Mouse (Mus musculus): ENCODE results near the gene Tchp. TPM values are rescaled to one million over a fixed set of nuclear protein-coding genes. Genes with fewer than 3 reads are reported as not detected.
A peak's percentile ranks its signal among the peaks of the same experiment; 100 is the strongest.

The Tchp gene
- polyA plus RNA-seq, 1 experiment from 2014 or later, result 14.8 TPM

DNA sequence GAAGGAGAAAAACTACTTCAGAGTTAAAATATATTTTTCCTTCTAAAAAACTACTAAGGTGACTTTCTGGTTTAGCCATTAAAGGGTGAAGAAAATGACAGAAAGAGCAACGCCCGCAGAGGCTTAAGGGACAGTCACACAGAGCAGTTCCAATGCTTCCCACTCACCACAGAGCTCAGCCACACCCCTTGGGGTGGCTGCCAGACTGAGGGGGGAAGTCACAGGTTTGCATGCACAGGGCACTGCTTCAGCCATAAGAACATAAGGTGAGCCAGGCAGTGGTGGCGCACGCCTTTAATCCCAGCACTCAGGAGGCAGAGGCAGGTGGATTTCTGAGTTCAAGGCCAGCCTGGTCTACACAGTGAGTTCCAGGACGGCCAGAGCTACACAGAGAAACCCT is 38.0 kb downstream of the Tchp start:
- no peak for ATAC-seq (replicated peaks)
- no peak overlapping the region for H3K4me3 ChIP-seq
- H3K9me3 ChIP-seq, result no peaks in the 10 kb centered on the region
- peaks cover 17% of the 10 kb centered on the region for H3K4me1 ChIP-seq
- H3K27ac ChIP-seq (replicated peaks), result no peak overlapping the region
- H3K9ac ChIP-seq (replicated peaks), result no peak overlapping the region
- 92% methylated on average over 5 of the region's 5 CpGs for WGBS
- no peaks in the 10 kb centered on the region for H3K27me3 ChIP-seq
- peaks cover 77% of the 10 kb centered on the region for H3K36me3 ChIP-seq
- no peak overlapping the region for H3K4me2 ChIP-seq (replicated peaks)

DNA sequence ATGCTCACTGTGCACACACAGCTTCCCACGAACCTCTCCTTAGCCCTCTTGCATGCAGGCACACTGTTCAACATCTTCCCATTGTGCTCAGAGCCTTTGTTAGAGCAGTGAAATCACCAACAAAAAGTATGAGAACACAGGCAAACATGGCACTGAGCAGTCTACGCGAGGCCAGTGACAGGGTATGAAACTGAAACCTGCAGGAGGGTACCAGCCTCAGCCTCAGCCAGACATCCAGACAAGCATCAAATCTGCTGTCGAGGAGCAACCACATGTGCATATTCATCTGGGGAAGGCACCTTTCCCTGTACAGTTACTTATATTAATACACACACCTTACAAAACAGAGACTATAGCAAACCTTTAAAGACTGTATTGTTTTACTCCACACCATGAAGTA is 39.3 kb downstream of the Tchp start:
- H3K4me1 ChIP-seq, result peaks cover 17% of the 10 kb centered on the region
- peaks cover 73% of the 10 kb centered on the region for H3K36me3 ChIP-seq
- no peaks in the 10 kb centered on the region for H3K27me3 ChIP-seq
- no peaks in the 10 kb centered on the region for H3K9me3 ChIP-seq
- H3K27ac ChIP-seq (replicated peaks), result no peak overlapping the region
- 89% methylated on average over 4 of the region's 4 CpGs for WGBS
- no peak for ATAC-seq (replicated peaks)
- H3K9ac ChIP-seq (replicated peaks), result no peak overlapping the region
- no peak overlapping the region for H3K4me2 ChIP-seq (replicated peaks)
- H3K4me3 ChIP-seq, result no peak overlapping the region

DNA sequence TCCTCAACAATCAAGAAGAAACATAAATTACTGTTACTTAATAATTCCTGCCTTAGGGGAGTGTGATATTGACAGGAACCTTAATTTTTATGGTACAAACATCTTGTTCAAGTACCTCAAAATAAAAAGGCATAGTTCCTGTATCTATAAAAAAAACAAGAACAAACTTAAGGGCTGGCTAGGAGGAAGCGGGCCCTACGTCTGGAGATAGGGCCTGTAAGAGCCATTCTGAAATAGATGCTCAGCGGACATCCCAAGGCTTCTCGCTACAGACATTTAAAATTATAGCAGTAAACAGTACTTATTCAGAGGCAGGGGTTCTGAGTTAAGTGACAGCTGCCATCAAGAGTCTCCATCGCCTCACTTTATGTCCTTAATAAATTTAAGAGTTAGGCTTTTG is 40.0 kb downstream of the Tchp start:
- peaks cover 73% of the 10 kb centered on the region for H3K36me3 ChIP-seq
- 95% methylated on average over 5 of the region's 5 CpGs for WGBS
- H3K4me3 ChIP-seq, result no peak overlapping the region
- H3K27me3 ChIP-seq, result no peaks in the 10 kb centered on the region
- no peak overlapping the region for H3K4me2 ChIP-seq (replicated peaks)
- peaks cover 14% of the 10 kb centered on the region for H3K4me1 ChIP-seq
- no peak for ATAC-seq (replicated peaks)
- no peak overlapping the region for H3K27ac ChIP-seq (replicated peaks)
- H3K9me3 ChIP-seq, result no peaks in the 10 kb centered on the region
- H3K9ac ChIP-seq (replicated peaks), result no peak overlapping the region

DNA sequence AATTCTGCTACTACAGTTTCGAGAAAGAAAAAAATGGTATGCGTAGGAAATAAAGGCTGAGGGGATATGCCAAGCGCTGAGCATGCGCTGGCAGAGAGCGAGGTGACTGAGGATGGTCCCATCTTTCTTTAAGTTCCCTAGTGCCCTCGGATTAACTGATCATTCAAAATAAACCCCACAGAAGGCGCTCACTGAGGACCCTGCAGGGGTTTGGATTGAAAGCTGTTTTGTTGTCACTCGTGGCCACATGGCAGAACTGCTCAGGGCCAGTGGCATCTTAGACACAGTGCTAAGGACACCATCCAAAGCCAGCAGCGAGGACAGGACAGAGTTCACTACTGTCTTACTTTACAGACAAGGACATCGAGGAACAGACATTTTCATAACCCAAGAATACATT is 42.8 kb downstream of the Tchp start:
- Histone ChIP-seq H3K36me3 (peaks cover 65% of the 10 kb centered on the region), H3K9ac (replicated peaks) (no peak overlapping the region), H3K4me1 (no peaks in the 10 kb centered on the region), H3K27me3 (no peaks in the 10 kb centered on the region), H3K4me2 (replicated peaks) (no peak overlapping the region), H3K4me3 (no peak overlapping the region), H3K27ac (replicated peaks) (no peak overlapping the region), H3K9me3 (no peaks in the 10 kb centered on the region)
- WGBS, result 81% methylated on average over 10 of the region's 10 CpGs
- ATAC-seq (replicated peaks), result no peak

- no peak overlapping the region for H3K4me2 ChIP-seq (replicated peaks)
- peaks cover 57% of the 10 kb centered on the region for H3K36me3 ChIP-seq
- no peaks in the 10 kb centered on the region for H3K4me1 ChIP-seq
- H3K27me3 ChIP-seq, result no peaks in the 10 kb centered on the region
- H3K27ac ChIP-seq (replicated peaks), result no peak overlapping the region
- no peaks in the 10 kb centered on the region for H3K9me3 ChIP-seq
- WGBS, result 94% methylated on average over 10 of the region's 10 CpGs
- H3K9ac ChIP-seq (replicated peaks), result no peak overlapping the region
- ATAC-seq (replicated peaks), result no peak
- H3K4me3 ChIP-seq, result no peak overlapping the region
Measured at GRCm38 (mm10) chr5:114752397-114752796, 44.8 kb downstream of the Tchp start.

- Histone ChIP-seq H3K4me1 (no peaks in the 10 kb centered on the region), H3K27ac (replicated peaks) (peak overlapping the region; percentile 39; the same call in 1 of the 2 replicates), H3K4me2 (replicated peaks) (no peak overlapping the region), H3K9me3 (no peaks in the 10 kb centered on the region), H3K36me3 (peaks cover 48% of the 10 kb centered on the region), H3K27me3 (no peaks in the 10 kb centered on the region), H3K4me3 (no peak overlapping the region), H3K9ac (replicated peaks) (no peak overlapping the region)
- peak; percentile 76; the same call in 1 of the 2 replicates for ATAC-seq (replicated peaks)
- 74% methylated on average over 12 of the region's 12 CpGs for WGBS
Measured at GRCm38 (mm10) chr5:114753384-114753783, 45.8 kb downstream of the Tchp start.

- H3K36me3 ChIP-seq, result peaks cover 60% of the 10 kb centered on the region
- H3K4me1 ChIP-seq, result no peaks in the 10 kb centered on the region
- H3K27ac ChIP-seq (replicated peaks), result no peak overlapping the region
- no peak overlapping the region for H3K4me3 ChIP-seq
- no peaks in the 10 kb centered on the region for H3K27me3 ChIP-seq
- 91% methylated on average over 5 of the region's 5 CpGs for WGBS
- no peaks in the 10 kb centered on the region for H3K9me3 ChIP-seq
- no peak overlapping the region for H3K4me2 ChIP-seq (replicated peaks)
- H3K9ac ChIP-seq (replicated peaks), result no peak overlapping the region
- ATAC-seq (replicated peaks), result no peak
Measured at GRCm38 (mm10) chr5:114759536-114760090, 52.1 kb downstream of the Tchp start.

GRCm38 (mm10) chr5:114761980-114762379 is 54.4 kb downstream of the Tchp start:
- Histone ChIP-seq H3K9ac (replicated peaks) (no peak overlapping the region), H3K27me3 (no peaks in the 10 kb centered on the region), H3K4me1 (no peaks in the 10 kb centered on the region), H3K4me2 (replicated peaks) (no peak overlapping the region), H3K4me3 (no peak overlapping the region), H3K36me3 (peaks cover 62% of the 10 kb centered on the region), H3K9me3 (no peaks in the 10 kb centered on the region), H3K27ac (replicated peaks) (no peak overlapping the region)
- no peak for ATAC-seq (replicated peaks)
- WGBS, result 90% methylated on average over 8 of the region's 8 CpGs

DNA sequence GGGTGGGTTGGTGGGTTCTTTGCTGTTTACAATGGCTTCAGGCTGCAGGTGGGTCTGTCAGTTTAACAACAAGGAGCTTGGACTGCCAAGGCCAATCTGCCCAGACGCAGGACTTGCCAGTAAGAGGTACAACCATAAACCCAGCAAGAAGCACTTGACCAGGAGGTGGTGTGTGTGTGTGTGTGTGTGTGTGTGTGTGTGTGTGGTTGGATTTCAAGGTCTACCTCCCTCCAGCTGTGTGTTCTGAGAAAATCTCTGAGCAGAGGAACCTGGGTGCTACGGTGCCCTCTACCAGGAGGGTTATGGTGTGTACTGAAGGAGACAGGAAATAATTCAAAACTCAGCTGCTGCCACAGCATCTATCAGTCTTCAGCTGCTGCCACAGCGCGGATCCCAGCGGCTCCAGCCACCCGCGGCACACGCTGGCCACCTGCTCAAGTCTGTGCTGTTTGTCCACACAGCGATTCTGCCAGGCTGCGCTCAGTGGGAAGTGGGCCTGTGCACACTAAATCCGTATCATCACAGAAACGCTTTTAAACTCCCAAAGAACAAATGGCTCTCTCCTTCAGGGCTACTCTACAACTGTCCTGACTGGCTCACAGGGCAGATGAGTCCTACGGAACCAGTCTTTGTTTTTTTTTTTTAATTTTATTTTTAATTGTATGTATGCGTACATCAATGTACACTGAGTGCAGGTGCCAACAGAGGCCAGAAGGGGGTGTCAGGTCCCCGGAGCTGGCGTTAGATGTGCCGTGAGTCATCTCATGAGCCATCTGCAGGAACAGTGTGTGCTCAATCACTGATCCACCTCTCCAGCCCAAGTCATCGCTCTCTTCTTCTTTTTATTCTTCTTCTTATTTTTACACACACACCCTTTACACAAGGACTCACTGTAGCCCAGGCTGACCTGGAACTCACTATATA is 57.5 kb downstream of the Tchp start:
- H3K36me3 ChIP-seq, result peaks cover 53% of the 10 kb centered on the region
- no peak for ATAC-seq (replicated peaks)
- WGBS, result 88% methylated on average over 18 of the region's 18 CpGs
- H3K9me3 ChIP-seq, result no peaks in the 10 kb centered on the region
- H3K4me3 ChIP-seq, result no peak overlapping the region
- 0 out of 2 replicates have a peak, but pooled peaks cover 2% of the 10 kb centered on the region for H3K4me1 ChIP-seq
- no peak overlapping the region for H3K4me2 ChIP-seq (replicated peaks)
- H3K9ac ChIP-seq (replicated peaks), result no peak overlapping the region
- H3K27me3 ChIP-seq, result no peaks in the 10 kb centered on the region
- H3K27ac ChIP-seq (replicated peaks), result no peak overlapping the region

DNA sequence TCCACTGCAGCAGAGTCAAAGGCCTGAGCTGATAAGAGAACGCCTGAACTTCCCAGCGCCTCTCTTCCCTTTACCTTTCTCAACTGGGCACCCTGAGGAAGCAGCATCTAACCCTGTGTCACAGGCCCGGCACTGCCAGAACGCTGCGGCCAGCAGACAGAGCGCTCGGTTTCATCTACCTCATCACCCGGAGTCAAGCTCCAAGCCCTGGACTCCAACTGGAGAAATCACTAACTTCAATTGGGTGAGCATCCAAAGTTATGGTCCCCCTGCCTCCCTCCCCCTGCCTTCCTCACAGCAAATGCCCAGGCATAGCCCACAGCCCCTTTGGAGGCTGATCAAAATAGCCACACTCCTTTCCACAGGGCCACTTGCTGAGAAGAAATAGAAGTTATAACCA is 59.1 kb downstream of the Tchp start:
- ATAC-seq (replicated peaks), result no peak
- WGBS, result 88% methylated on average over 8 of the region's 8 CpGs
- Histone ChIP-seq H3K9me3 (no peaks in the 10 kb centered on the region), H3K27me3 (no peaks in the 10 kb centered on the region), H3K4me1 (peaks cover 10% of the 10 kb centered on the region), H3K27ac (replicated peaks) (no peak overlapping the region), H3K4me2 (replicated peaks) (no peak overlapping the region), H3K4me3 (no peak overlapping the region), H3K9ac (replicated peaks) (no peak overlapping the region), H3K36me3 (peaks cover 40% of the 10 kb centered on the region)

GRCm38 (mm10) chr5:114767185-114767584 is 59.6 kb downstream of the Tchp start:
- Histone ChIP-seq H3K36me3 (peaks cover 35% of the 10 kb centered on the region), H3K4me1 (peaks cover 15% of the 10 kb centered on the region), H3K27me3 (no peaks in the 10 kb centered on the region), H3K4me3 (no peak overlapping the region), H3K27ac (replicated peaks) (no peak overlapping the region), H3K9me3 (no peaks in the 10 kb centered on the region), H3K4me2 (replicated peaks) (no peak overlapping the region), H3K9ac (replicated peaks) (no peak overlapping the region)
- no peak for ATAC-seq (replicated peaks)
- 81% methylated on average over 7 of the region's 7 CpGs for WGBS

GRCm38 (mm10) chr5:114769786-114770185 is 62.2 kb downstream of the Tchp start:
- H3K9me3 ChIP-seq, result no peaks in the 10 kb centered on the region
- no peaks in the 10 kb centered on the region for H3K27me3 ChIP-seq
- H3K9ac ChIP-seq (replicated peaks), result no peak overlapping the region
- H3K4me3 ChIP-seq, result no peak overlapping the region
- H3K36me3 ChIP-seq, result peaks cover 12% of the 10 kb centered on the region; the same call in 1 of the 2 replicates
- peaks cover 24% of the 10 kb centered on the region for H3K4me1 ChIP-seq
- H3K27ac ChIP-seq (replicated peaks), result no peak overlapping the region
- 91% methylated on average over 8 of the region's 8 CpGs for WGBS
- no peak for ATAC-seq (replicated peaks)
- H3K4me2 ChIP-seq (replicated peaks), result no peak overlapping the region
